Mouse (Mus musculus): Measurements from ENCODE around the gene Grid1.

Gene Grid1

GRCm38 (mm10) chr14:34838999-34839398 is 19.1 kb downstream of the Grid1 start:
- no peak for DNase-seq

GRCm38 (mm10) chr14:34839898-34840297 is 20.0 kb downstream of the Grid1 start:
- no peak for DNase-seq

DNA sequence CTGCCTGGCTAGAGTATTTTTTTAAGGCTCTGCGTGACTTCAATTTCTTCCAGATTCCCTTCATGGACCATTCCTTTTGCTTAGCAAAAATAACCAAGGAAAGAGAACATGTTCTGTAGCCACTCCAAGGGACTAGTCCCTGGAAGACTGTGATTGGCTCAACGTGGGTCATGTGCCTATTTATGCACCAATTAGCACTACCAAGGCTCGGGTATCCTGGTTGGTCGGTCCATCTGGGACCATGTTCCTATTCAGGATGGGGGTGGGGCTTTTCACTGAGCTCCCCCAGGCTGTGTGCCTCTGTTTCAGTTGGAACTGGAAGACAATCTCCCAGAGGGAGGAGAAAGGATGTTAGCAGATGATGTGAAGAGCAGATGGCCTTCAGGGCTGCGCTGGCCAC is 23.7 kb downstream of the Grid1 start:
- no peak for DNase-seq

DNA sequence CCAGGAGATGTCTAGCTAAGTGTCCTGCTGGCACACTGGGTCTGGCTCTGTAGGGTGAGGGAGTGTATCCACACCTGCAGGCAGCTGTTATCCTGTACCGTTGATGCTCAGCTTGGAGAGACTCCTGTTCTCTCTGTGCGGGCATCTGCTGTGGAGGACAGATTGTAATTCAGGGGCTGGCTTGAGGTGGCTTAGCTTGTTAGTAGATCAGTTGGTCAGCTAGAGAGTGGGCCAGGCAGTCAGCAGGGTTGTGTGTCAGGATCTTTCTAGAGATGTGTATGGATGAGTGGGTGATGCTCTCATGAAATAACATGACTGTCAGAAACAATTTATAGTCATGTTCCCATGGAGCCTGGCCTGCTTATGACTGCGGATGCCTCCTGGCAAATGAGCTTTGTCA is 24.3 kb downstream of the Grid1 start:
- no peak for DNase-seq

GRCm38 (mm10) chr14:34846799-34847198 is 26.9 kb downstream of the Grid1 start:
- no peak for DNase-seq

DNA sequence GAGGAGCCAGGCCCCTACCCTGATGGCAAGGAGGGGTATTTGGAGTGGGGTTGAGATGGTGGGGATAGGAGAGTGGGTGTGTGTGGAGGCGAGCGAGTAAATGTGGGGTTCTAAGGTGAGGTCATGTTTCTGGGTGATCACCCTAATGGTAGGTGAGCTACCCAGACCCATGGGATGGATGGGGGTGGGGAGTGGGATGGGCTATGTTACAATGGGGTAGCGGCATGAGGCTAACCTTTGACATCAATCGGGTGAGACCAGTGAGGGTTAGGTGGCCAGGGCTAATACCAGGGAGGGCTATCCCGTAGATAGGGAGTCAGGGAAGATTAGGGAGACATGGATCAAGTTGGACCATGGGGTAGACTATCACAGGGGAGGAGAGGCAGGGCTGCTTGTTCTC is 27.7 kb downstream of the Grid1 start:
- DNase-seq, result no peak

GRCm38 (mm10) chr14:34860891-34861780 is 41.2 kb downstream of the Grid1 start:
- DNase-seq, result peak; percentile 65 to 85

GRCm38 (mm10) chr14:34867266-34867665 is 47.4 kb downstream of the Grid1 start:
- peak; percentile 60 to 75 for DNase-seq

- DNase-seq, result peak in 1 of 2 experiments; percentile 17
These were observed 48.8 kb downstream of the Grid1 start for GRCm38 (mm10) chr14:34868513-34869260.

GRCm38 (mm10) chr14:34879996-34880395 is 60.1 kb downstream of the Grid1 start:
- peak; percentile 44 to 59 for DNase-seq

DNA sequence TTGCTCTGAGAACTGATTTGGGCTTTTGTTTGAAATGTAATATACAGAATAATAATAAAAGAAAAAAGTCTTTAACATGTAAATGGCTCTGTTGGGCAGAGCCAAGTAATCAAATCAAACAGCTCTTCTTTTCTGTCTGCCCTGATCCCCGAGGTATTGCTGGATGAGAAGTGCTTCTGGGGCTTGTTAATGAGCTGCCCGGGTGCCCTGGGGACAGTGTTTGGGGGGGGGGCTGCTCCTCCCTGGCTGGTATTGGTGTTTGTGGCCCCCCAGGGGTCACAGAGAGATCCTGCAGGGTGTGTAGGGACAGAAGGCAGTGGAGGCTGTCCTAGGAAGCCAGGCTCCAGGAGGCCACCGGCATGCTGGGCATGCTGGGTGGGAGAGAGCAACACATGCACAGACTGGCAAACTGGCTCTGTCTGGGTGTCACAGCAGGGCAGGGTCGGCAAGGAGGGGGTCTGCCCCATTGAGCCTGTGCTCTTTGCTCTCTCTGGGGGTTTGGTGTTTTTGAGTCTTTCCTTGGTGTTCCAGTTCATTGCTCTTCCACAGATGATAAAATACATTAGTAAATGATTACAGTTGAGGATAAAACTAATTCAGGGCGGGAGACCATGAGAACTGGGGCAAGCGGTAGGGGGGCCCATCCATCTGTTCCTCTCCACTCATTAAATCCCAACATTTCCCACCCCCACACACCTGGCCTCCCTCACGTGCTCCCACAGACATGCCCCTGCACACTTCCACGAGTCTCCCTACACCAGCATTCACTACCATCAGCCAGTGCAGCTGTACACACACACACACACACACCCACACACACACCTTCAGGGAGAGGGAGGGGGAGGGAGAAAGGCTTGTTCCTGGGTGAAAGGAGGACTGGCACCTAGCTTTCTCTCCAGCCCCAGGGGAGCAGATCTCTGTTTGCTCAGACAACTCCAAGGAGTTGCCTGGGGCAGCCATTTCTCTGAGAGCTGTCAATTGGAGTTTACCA is 60.8 kb downstream of the Grid1 start:
- peak; percentile 60 to 90 for DNase-seq

GRCm38 (mm10) chr14:34884194-34884593 is 64.3 kb downstream of the Grid1 start:
- DNase-seq, result no peak

DNA sequence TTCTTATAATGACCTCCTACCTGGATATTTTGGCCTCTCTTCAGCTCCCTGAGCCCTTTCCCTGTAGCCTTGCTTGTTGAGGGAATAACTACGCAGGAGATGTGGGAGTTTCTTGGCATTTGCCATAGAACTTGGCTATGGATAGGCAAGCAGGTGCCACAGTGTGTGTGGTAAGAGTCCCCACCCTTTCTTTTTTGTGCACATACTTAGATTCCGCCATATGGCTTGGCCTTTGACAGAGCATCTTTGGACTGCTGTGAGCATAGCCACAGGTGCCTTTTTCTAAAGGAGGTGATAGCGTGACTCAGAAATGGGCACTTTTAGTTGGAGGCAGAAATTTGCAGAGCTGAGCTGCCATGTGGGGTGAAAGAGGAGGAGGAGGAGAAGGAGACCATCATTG is 64.7 kb downstream of the Grid1 start:
- DNase-seq, result no peak

GRCm38 (mm10) chr14:34891769-34892532 is 72.0 kb downstream of the Grid1 start:
- no peak for DNase-seq

- DNase-seq, result no peak
These were observed 76.5 kb downstream of the Grid1 start for GRCm38 (mm10) chr14:34896253-34896982.

GRCm38 (mm10) chr14:34903854-34904253 is 83.9 kb downstream of the Grid1 start:
- no peak for DNase-seq

DNA sequence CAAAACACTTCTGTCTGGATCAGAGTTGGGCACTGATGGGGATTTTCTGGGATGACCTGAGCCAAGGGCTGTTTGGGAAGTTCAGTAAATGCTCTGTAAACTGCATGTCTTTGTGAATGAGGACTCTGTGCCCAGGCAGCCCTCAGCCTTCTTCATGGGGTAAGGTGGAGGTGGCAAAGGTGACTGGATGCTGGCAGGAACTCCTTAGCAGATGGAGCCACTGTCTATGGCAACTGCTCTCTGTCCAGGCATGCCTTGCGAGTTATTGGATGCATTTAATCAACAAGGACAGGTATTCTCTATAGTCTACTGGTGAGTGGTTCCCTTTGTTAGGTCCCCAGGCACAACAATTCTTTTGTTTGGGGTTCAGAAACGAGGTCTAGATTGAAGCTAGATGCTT is 85.8 kb downstream of the Grid1 start:
- no peak for DNase-seq

DNA sequence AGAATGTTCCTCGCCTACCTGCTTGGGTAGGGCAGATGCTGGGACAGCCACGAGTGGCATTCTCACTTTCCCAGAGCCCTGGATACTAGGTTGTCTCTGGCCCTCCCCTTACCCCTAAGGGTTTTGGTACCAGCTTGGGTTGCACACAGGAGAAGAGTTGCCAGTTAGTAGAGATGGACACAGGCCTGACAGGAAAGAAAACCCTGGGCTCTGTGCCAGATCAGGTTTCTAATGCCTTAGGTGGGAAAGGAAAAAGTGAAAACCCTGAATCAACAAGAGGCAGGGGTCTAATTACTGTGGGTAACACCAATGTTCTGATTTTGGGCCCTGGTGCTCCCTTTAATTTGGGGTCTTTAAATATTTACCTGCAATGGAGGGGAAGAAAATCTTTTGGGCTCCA is 88.5 kb downstream of the Grid1 start:
- DNase-seq, result no peak

- no peak for DNase-seq
These were observed 88.9 kb downstream of the Grid1 start for GRCm38 (mm10) chr14:34908804-34909203.

DNA sequence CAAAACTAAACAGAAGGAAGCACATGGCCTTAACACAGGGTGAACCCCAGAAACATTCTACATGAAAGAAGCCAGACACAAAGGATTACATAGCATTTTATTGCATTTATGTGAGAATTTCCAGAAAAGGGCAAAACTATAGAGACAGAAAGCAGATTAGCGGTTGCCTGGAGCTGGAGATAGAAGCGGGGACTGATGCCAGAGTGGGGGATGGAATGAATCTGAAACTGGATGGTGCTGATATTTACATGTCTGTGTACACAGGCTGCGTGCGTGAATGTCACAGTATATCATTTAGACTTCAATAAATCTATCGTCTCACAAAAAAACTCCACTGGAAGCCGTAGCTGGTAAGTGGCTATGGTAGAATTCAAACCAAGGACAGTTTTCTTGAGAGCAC is 96.4 kb downstream of the Grid1 start:
- no peak for DNase-seq

GRCm38 (mm10) chr14:34917111-34917510 is 97.2 kb downstream of the Grid1 start:
- DNase-seq, result no peak
